36 mouse cellular contexts compared by ENCODE assay signal in genomic region chr6:40660930-40661329, GRCm38 (mm10). TPM values are rescaled to one million over a fixed set of nuclear protein-coding genes. Genes with fewer than 3 reads are reported as not detected.
A peak's percentile ranks its signal among the peaks of the same experiment; 100 is the strongest.
DNase-seq lines count a peak whose midpoint lies in the region; ATAC-seq lines count a peak whose summit lies in the region.
"Had no signal": no experiment of that assay in that cellular context is flagged by ENCODE, and none has a peak within 500 bp of the region (broad histone marks: within the 10 kb centered on the region; RNA-seq: fewer than 3 reads in every experiment).

No protein-coding gene starts in this region.

- no peak overlapping the region for H3K4me3 ChIP-seq in intestine, embryonic 16.5 days (ENCODE audit: low read length)
- H3K4me3 ChIP-seq: embryonic facial prominence, embryonic 15.5 days; forebrain, embryonic 12.5 days; heart, adult 2 months; heart, embryonic 10.5 days; heart, embryonic 13.5 days had no signal

- peak; percentile 36 for DNase-seq in heart, adult 11 months
- no peak for DNase-seq in heart, adult 18-20 months
- DNase-seq in Muller cell, postnatal 12 days (ENCODE audit: inconsistent ontology term), result peak; percentile 17
- peak; percentile 12 for DNase-seq in R1 (ENCODE audit: low read depth, low spot score)
- DNase-seq in adrenal gland, adult (ENCODE audit: inconsistent age in 2 of 2, low spot score in 1 of 2), result no peak
- no peak for DNase-seq in thymus, postnatal 4 days
- no peak for DNase-seq in gastrocnemius, postnatal 25 days
- DNase-seq: adrenal gland, adult 8-10 months; adrenal gland, postnatal 25 days; cerebellum, adult 11-12 months; cerebellum, adult 8-10 months; cerebellum, postnatal 10 days; cerebellum, postnatal 36 days; embryo, embryonic 11 days; gastrocnemius, postnatal 10 days; heart, adult 2 months; heart, postnatal 14 days; heart, postnatal 4 days; kidney, adult 18-20 months had no signal

- H3K27me3 ChIP-seq in intestine, embryonic 16.5 days (replicated peaks; ENCODE audit: control insufficient read depth, insufficient read depth, low read length), result no peaks in the 10 kb centered on the region
- H3K27me3 ChIP-seq: embryonic facial prominence, embryonic 15.5 days; forebrain, embryonic 12.5 days; heart, embryonic 13.5 days had no signal

- H3K36me3 ChIP-seq in intestine, embryonic 16.5 days (ENCODE audit: control insufficient read depth, insufficient read depth, low read length), result no peaks in the 10 kb centered on the region
- H3K36me3 ChIP-seq: embryonic facial prominence, embryonic 15.5 days; forebrain, embryonic 12.5 days; heart, embryonic 10.5 days; heart, embryonic 13.5 days had no signal

- no peaks in the 10 kb centered on the region for H3K4me1 ChIP-seq in intestine, embryonic 16.5 days (ENCODE audit: control insufficient read depth, insufficient read depth, low read length)
- H3K4me1 ChIP-seq: embryonic facial prominence, embryonic 15.5 days; heart, embryonic 10.5 days; heart, embryonic 13.5 days had no signal

- peak; percentile 74 for ATAC-seq in intestine, embryonic 16.5 days
- ATAC-seq: forebrain, embryonic 16.5 days; hindbrain, postnatal 0 days; inflammation-experienced regulatory T-cells, adult 6 months; Patski had no signal

- WGBS in intestine, embryonic 16.5 days, result 34% methylated on average over 2 of the region's 2 CpGs

- no peak overlapping the region for H3K4me2 ChIP-seq in intestine, embryonic 16.5 days (ENCODE audit: low read depth, low read length)
- H3K4me2 ChIP-seq: embryonic facial prominence, embryonic 15.5 days; forebrain, embryonic 12.5 days; heart, embryonic 13.5 days; hindbrain, embryonic 14.5 days had no signal

- H3K9ac ChIP-seq in intestine, embryonic 16.5 days (ENCODE audit: low read depth, low read length), result no peak overlapping the region
- H3K9ac ChIP-seq: embryonic facial prominence, embryonic 15.5 days; forebrain, embryonic 12.5 days; heart, embryonic 13.5 days; hindbrain, embryonic 14.5 days had no signal

- H3K27ac ChIP-seq in intestine, embryonic 16.5 days (ENCODE audit: low read length), result no peak overlapping the region
- H3K27ac ChIP-seq: embryonic facial prominence, embryonic 15.5 days; forebrain, embryonic 12.5 days; heart, adult 2 months; heart, embryonic 10.5 days; heart, embryonic 13.5 days; hindbrain, embryonic 14.5 days; hindbrain, postnatal 0 days had no signal

- no peaks in the 10 kb centered on the region for H3K9me3 ChIP-seq in intestine, embryonic 16.5 days (ENCODE audit: control insufficient read depth, low read length)
- H3K9me3 ChIP-seq: embryonic facial prominence, embryonic 15.5 days; forebrain, embryonic 12.5 days; heart, embryonic 10.5 days; heart, embryonic 13.5 days had no signal

RNA-seq across cellular contexts. Expression of gene Mgam, which starts 32.3 kb away (rescaled TPM):
- total RNA-seq in heart, adult 18-20 months (2021), result under 1 TPM; 0.10 to 0.12 TPM
- 35.4 and 46.0 TPM in 2 replicates for polyA plus RNA-seq in intestine, embryonic 16.5 days (2015; fragmentation: Nextera tagmentation; extraction: Ambion mirVana)
- 1 to 10 TPM in 1 of 2 experiments, under 1 TPM in 1; 0.64 to 1.4 TPM for total RNA-seq in gastrocnemius, postnatal 25 days (2021)
- polyA plus RNA-seq: embryonic facial prominence, embryonic 11.5 days; forebrain, embryonic 16.5 days; hindbrain, embryonic 11.5 days; Patski had no signal

RNA-seq across cellular contexts. Expression of gene Tas2r138, which starts 47.8 kb away (rescaled TPM):
- total RNA-seq in heart, adult 18-20 months (2021), result not detected
- polyA plus RNA-seq in intestine, embryonic 16.5 days (2015; fragmentation: Nextera tagmentation; extraction: Ambion mirVana), result not detected in 2 replicates
- total RNA-seq in gastrocnemius, postnatal 25 days (2021), result not detected
- total RNA-seq: adrenal gland, adult 8-10 months; adrenal gland, postnatal 25 days; ES-E14; gastrocnemius, adult 18-20 months; gastrocnemius, postnatal 10 days; gastrocnemius, postnatal 4 days; heart, adult 2 months; heart, postnatal 14 days; heart, postnatal 4 days; hindbrain, postnatal 0 days had no signal
- polyA plus RNA-seq: cortical plate, adult 2 months; embryonic facial prominence, embryonic 11.5 days; embryonic facial prominence, embryonic 15.5 days; forebrain, embryonic 12.5 days; forebrain, embryonic 16.5 days; heart, adult 2 months; heart, embryonic 10.5 days; heart, embryonic 13.5 days; heart, embryonic 16.5 days; hindbrain, embryonic 11.5 days; hindbrain, embryonic 14.5 days; hindbrain, postnatal 0 days; inflammation-experienced regulatory T-cells, adult 6 months; Patski had no signal

Comparison
In these comparisons a context has a peak if more than half of its experiments do, and no peak if none do; other contexts are left out.
1. DNase-seq: peak in heart, adult 11 months (single experiment), Muller cell, postnatal 12 days (single experiment) and R1 (single experiment); none in heart, adult 18-20 months (0 of 2), adrenal gland, adult (0 of 2), thymus, postnatal 4 days (single experiment) and gastrocnemius, postnatal 25 days (single experiment).